8 mouse cellular contexts compared by ENCODE assay signal in genomic region chr17:83959159-83959848, GRCm38 (mm10).
DNase-seq lines count a peak whose midpoint lies in the region; ATAC-seq and TF ChIP-seq lines count a peak whose summit lies in the region.
"Had no signal": no experiment of that assay in that cellular context is flagged by ENCODE, and none has a peak within 500 bp of the region (broad histone marks: within the 10 kb centered on the region; RNA-seq: fewer than 3 reads in every experiment).

No protein-coding gene starts in this region.

- 27% methylated on average over 9 of the region's 9 CpGs for WGBS in lung, embryonic 15.5 days
- 43% methylated on average over 9 of the region's 9 CpGs for WGBS in lung, adult 2 months
- 27% methylated on average over 9 of the region's 9 CpGs for WGBS in hindbrain, postnatal 0 days
- WGBS in small intestine, adult 2 months: 20% methylated on average over 9 of the region's 9 CpGs

- H3K27ac ChIP-seq in lung, embryonic 15.5 days: peak overlapping the region; percentile 73
- H3K27ac ChIP-seq in hindbrain, postnatal 0 days: peak overlapping the region; percentile 51; the same call in 1 of the 2 replicates
- H3K27ac ChIP-seq in small intestine, adult 2 months (ENCODE audit: insufficient read depth, low read depth, low read length): peak overlapping the region; percentile 92

- H3K9ac ChIP-seq in lung, embryonic 15.5 days: no peak overlapping the region
- no peak overlapping the region for H3K9ac ChIP-seq in hindbrain, postnatal 0 days (replicated peaks; ENCODE audit: low read length)

- no peak overlapping the region for H3K4me3 ChIP-seq in lung, embryonic 15.5 days
- H3K4me3 ChIP-seq in lung, adult 2 months (replicated peaks; ENCODE audit: extremely low read depth, low read depth, low read length): no peak overlapping the region
- H3K4me3 ChIP-seq in hindbrain, postnatal 0 days (ENCODE audit: low read length): no peak overlapping the region
- peak overlapping the region; percentile 3; the same call in 1 of the 2 replicates for H3K4me3 ChIP-seq in small intestine, adult 2 months (ENCODE audit: low read depth, low read length)

- no peaks in the 10 kb centered on the region for H3K36me3 ChIP-seq in lung, embryonic 15.5 days
- no peaks in the 10 kb centered on the region for H3K36me3 ChIP-seq in hindbrain, postnatal 0 days (ENCODE audit: insufficient read depth, low read length)
- no peaks in the 10 kb centered on the region for H3K36me3 ChIP-seq in small intestine, adult 2 months (ENCODE audit: control insufficient read depth, insufficient read depth, low read length)

- no peak for TF ChIP-seq POLR2A in lung, adult 2 months (IDR thresholded peaks at IDR 0.05; ENCODE audit: borderline replicate concordance, extremely low read depth, low read depth, low read length)
- no peak for TF ChIP-seq POLR2A in small intestine, adult 2 months (IDR thresholded peaks at IDR 0.05; ENCODE audit: low read depth, low read length)

- no peak for TF ChIP-seq CTCF in lung, adult 2 months (IDR thresholded peaks at IDR 0.05; ENCODE audit: insufficient read depth, low read length)
- TF ChIP-seq CTCF in hindbrain, postnatal 0 days (IDR thresholded peaks at IDR 0.05; ENCODE audit: low read depth): no peak
- no peak for TF ChIP-seq CTCF in small intestine, adult 2 months (IDR thresholded peaks at IDR 0.05; ENCODE audit: extremely low read depth, insufficient read length, insufficient replicate concordance, low read depth, low read length)

- peaks cover 89% of the 10 kb centered on the region for H3K4me1 ChIP-seq in lung, embryonic 15.5 days
- H3K4me1 ChIP-seq in lung, adult 2 months (ENCODE audit: control insufficient read depth, insufficient read depth, low read length): peaks cover 26% of the 10 kb centered on the region
- H3K4me1 ChIP-seq in hindbrain, postnatal 0 days (ENCODE audit: insufficient read depth, low read length): peaks cover 16% of the 10 kb centered on the region; the same call in 1 of the 2 replicates
- H3K4me1 ChIP-seq in small intestine, adult 2 months (ENCODE audit: control insufficient read depth, insufficient read depth, insufficient read length, low read length): peaks cover 53% of the 10 kb centered on the region

- H3K9me3 ChIP-seq in lung, embryonic 15.5 days: no peaks in the 10 kb centered on the region
- H3K9me3 ChIP-seq in hindbrain, postnatal 0 days (ENCODE audit: low read length): no peaks in the 10 kb centered on the region

- peak overlapping the region; percentile 21; the same call in 1 of the 2 replicates for H3K4me2 ChIP-seq in lung, embryonic 15.5 days
- H3K4me2 ChIP-seq in hindbrain, postnatal 0 days (ENCODE audit: low read depth, low read length): no peak overlapping the region

- DNase-seq in lung, adult 2 months: no peak
- peak; percentile 45 for DNase-seq in hindbrain, postnatal 0 days (ENCODE audit: low spot score)
- peak; percentile 53 for DNase-seq in kidney, postnatal 14 days
- no peak for DNase-seq in frontal cortex, adult 2 months (ENCODE audit: extremely low spot score in 1 of 2, low spot score in 1 of 2)
- no peak for DNase-seq in adrenal gland, postnatal 36 days
- DNase-seq: cerebellum, postnatal 25 days had no signal

- no peaks in the 10 kb centered on the region for H3K27me3 ChIP-seq in lung, embryonic 15.5 days
- H3K27me3 ChIP-seq in hindbrain, postnatal 0 days (ENCODE audit: insufficient read depth, low read length): no peaks in the 10 kb centered on the region
- no peaks in the 10 kb centered on the region for H3K27me3 ChIP-seq in small intestine, adult 2 months (ENCODE audit: control insufficient read depth, insufficient read depth, low read length)

- no peak for ATAC-seq in lung, embryonic 15.5 days (ENCODE audit: borderline replicate concordance, extremely low read depth, low FRiP score, low TSS enrichment)
- 0 out of 2 replicates have a peak, but pooled peaks have one; percentile 21 for ATAC-seq in hindbrain, postnatal 0 days

Comparison
In these comparisons a context has a peak if more than half of its experiments do, and no peak if none do; other contexts are left out.
1. DNase-seq: peak in hindbrain, postnatal 0 days (single experiment) and kidney, postnatal 14 days (single experiment); none in lung, adult 2 months (single experiment), frontal cortex, adult 2 months (0 of 2) and adrenal gland, postnatal 36 days (0 of 2).
2. Peak in every context shown above with its lines, with median percentiles within 50 percentile points of each other: H3K27ac ChIP-seq.